Mouse (Mus musculus) T-helper 2 cell (primary cell): Measurements from ENCODE around the gene Lepr.

Source experiments
- in situ Hi-C: fragments of 300-600 bp; cut with MboI, MseI; formaldehyde crosslinking; loops from one replicate; pipeline ENCODE4 v1.15.1; 2025; ENCODE audit warnings: high pct_unique_total_duplicates

The Lepr gene

GRCm38 (mm10) chr4:101717367-101718121 is at the start of gene Lepr:
Lepr (plus strand) TSS chr4:101717404.
- in situ Hi-C loops = no loop called here

GRCm38 (mm10) chr4:101669161-101669560 is 48.0 kb upstream of the Lepr start:
- in situ Hi-C loops = loop anchor here (25.0 kb wide), 1 partner anchor 318 kb away; the partner anchor contains the start of genes Gm12789 and Gm12790

GRCm38 (mm10) chr4:101669811-101670210 is 47.4 kb upstream of the Lepr start:
- in situ Hi-C loops = loop anchor here (25.0 kb wide), 1 partner anchor 317 kb away; the partner anchor contains the start of genes Gm12789 and Gm12790

GRCm38 (mm10) chr4:101674790-101675189 is 42.4 kb upstream of the Lepr start:
- in situ Hi-C loops = loop anchor here (25.0 kb wide), 1 partner anchor 313 kb away; the partner anchor contains the start of genes Gm12789 and Gm12790

DNA sequence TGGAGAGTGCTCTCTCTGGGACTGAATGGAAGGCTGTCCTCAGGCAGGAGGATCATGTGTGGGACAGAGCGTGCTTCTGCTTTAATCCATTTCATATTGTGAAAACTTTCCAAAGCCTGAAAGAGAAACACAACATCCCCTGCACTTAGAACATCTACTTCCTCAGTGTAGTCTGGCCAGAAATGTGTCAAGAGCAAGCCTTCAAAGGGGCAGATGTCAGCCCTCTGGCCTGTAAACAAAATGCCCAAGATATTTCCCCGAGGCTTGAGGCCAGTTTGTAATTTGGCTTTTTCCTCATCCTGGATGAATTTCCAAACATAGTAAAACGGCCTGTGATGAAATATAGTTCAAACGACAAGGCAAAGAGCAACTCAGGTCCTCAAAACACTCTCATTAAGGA is 41.5 kb upstream of the Lepr start:
- in situ Hi-C loops = no loop called here

- in situ Hi-C loops = no loop called here
Observed at GRCm38 (mm10) chr4:101682620-101683019, 34.6 kb upstream of the Lepr start.

DNA sequence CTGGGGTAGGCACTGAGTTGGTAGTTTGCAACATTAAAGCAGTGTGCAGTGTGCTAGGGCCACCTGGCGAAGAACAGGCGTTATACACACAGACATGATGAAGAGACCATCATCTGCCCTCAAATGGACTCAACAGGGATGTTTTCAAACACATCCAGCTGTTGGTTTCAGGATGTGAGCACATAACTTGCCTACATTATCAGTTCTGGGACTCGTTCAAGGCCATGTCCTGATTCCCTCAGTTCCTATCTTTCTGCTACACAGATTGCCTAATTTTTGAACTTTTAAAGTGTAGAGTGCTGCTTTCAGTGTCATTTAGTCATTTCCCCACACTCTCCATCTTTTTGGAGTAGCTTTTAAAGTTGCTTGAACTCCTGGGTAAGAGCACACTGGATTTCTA is 34.1 kb upstream of the Lepr start:
- in situ Hi-C loops = no loop called here

DNA sequence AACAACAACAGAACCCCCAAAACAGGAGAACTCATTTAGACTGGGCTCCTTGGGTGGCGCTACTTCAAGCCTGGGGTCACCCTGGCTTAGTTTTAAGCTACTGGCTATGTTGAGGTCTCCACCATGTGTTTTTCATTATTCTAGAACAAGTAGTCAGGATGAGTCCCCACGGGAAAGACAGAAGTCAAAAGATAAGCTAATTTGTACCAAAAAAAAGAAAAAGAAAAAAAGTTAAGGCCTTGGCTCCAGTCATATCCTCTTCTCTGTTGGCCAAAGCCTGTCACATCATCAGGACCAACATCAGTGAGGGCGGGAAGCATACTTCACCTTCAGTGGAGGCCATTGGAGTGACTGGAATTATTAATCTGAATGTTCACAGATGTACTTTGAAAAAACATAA is 32.4 kb upstream of the Lepr start:
- in situ Hi-C loops = no loop called here

GRCm38 (mm10) chr4:101686227-101686810 is 30.9 kb upstream of the Lepr start:
- in situ Hi-C loops = no loop called here

DNA sequence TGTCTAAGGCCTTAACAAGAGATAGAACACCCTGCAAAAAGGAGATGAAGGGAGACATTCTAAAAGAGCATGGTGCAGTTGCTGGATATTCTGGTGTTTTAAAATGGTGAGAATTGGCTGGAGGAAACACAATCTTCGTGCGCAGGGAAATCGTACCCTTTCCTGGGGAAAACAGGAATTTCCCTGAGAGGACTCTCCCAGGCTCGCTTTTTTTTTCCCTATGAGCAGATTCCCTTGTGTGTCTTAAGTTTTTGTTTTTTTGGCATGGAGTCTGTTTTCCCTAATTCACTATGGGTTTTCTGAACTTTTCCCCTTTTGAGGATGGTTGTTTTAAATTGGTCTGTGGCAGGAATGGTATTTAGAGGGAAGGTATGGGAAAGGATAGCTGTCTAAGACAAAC is 28.0 kb upstream of the Lepr start:
- in situ Hi-C loops = no loop called here

DNA sequence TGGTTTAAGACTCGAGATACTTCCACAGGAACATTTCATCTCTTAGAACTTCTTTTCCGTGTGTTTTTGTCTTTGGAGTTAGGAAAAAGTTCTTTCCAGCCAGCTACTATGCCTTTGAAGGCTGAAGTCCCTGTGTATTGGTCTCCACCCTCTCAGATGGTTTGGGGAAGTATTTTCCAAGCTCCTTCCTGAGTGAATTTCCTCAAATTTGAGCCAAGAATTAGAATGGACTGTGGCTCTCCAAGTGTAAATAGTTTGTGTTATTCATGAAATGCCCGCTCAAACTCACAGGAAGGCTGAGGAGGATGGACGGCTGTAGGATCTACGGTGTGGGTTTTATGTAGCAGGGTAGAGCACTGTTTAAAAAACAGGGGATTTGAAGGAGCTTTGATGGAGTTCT is 27.6 kb upstream of the Lepr start:
- in situ Hi-C loops = no loop called here

DNA sequence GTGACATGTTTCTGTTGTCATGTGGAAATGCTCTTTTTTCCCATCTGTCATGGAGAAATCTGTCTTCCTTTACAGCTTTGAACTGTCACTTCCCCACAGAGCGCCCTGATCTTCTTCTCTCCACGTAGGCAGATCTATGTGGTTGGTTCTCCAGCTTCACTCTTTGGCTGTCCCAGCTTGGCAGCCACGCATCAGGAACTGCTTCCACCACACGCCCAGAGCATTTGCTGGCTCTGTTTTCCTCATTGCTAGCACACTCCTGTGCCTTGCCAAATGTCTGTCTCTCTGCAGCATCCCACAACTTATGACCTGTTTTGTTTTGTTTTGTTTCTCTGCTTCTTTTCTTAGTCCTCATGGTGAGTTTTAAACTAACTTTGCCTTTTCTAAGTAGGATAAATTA is 24.3 kb upstream of the Lepr start:
- in situ Hi-C loops = no loop called here

DNA sequence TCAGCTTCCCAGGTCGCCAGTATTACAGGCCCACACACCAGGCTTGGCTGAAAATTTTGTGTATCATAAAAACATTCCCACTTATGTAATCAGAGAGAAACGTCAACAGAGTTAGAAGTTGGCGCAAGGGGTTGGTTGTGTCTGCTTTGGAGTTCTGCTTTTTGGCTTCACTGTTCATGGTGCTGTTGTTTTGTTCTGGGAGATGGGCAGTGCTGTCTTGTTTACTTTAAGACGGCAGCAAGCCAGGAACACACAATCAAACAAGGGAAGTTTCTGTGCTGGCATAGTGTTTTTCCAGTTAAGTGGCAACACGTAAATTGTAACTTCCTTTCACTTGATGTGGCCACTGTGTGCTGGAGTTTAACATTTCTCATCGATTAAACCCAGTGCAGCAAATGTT is 22.7 kb upstream of the Lepr start:
- in situ Hi-C loops = no loop called here

DNA sequence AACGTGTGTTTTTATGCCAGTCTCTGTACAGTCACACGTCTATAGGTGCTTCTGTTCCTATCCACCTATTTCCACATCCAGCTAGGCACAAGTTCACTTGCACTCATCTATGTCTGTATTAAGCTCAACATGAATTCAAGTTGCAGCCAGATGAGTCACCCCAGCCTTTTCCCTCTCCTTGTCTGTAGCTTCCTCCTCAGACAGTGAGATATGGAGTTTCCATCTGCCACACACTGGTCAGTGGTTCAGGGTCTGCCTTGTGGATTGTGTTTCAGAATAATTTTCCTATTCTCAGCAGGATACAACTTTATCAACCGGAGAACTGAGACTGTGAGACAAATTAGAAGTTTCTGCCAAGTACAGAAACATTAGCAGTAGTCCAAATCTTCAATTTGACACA is 20.0 kb upstream of the Lepr start:
- in situ Hi-C loops = no loop called here

DNA sequence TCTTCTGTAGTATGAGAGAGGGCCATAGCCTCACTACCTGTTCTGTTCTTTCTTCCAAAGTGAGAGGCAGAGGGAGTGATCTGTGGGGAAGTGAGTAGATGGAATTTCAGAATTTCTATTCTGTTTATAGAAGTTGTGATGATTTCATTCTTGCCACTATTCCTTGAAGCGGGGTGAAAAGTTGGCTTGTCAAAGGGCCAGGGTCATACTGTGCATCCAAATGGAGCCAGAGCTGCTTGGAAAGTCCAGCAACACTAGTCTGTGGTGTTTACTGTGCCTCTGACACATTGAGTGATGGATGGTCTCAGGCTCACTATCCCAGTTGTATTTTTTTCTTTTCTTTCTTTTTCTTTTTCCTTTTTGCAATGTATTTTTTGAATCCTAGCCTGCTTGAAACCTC is 17.8 kb upstream of the Lepr start:
- in situ Hi-C loops = no loop called here

DNA sequence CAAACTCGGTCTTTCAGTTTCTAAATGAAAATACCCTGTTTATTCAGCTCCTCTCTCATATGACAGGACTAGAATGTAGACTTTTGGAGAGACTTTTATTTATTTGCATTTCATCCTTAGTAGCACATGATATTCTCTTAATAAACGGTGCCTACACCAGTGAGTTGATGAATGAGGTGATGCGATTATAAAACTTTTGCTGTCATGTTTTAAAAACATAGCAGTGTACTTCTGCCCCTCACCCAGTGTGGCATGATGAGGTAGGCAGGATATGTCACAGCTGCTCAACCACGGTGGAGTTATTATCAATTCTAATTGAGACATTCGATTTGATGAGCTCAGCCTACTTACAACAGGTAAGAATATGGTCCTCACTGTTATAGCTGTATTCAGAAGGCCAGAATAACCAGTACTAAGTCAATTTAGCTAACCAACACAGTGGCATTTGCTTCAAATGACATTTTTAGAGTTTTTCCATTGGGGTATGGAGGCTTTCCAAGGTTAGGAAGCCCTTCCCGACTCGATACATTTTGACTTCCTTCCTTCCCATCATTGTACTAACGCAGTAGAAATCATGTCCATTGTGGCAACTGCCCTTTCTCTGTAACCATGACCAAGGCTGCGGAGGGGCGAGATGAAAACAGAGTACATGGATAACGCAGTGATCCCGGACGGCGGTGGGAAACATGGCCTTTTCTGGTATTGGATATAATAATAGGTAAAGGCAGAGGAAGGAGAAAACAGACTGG is 16.1 kb upstream of the Lepr start:
- in situ Hi-C loops = no loop called here

DNA sequence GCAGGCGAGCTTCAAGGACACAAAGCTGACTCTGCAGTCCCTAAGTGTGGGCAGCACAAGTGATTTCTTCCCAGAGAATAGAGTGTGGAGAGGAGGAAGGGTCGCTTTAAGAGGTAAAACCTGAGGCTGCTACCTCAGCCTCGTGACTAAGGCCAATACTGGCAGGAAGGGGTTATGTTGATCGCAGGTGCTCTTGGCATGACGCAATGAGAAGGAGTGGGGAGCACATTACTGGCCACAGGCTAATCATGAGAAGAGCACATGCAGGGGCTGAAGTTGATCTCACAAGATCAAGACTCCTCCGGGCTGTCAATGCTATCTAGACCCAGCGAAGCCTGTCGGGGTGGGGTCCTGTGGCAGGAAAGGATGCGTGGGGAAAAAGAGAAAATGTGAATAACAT is 11.9 kb upstream of the Lepr start:
- in situ Hi-C loops = no loop called here

GRCm38 (mm10) chr4:101707234-101707633 is 10.0 kb upstream of the Lepr start:
- in situ Hi-C loops = no loop called here

DNA sequence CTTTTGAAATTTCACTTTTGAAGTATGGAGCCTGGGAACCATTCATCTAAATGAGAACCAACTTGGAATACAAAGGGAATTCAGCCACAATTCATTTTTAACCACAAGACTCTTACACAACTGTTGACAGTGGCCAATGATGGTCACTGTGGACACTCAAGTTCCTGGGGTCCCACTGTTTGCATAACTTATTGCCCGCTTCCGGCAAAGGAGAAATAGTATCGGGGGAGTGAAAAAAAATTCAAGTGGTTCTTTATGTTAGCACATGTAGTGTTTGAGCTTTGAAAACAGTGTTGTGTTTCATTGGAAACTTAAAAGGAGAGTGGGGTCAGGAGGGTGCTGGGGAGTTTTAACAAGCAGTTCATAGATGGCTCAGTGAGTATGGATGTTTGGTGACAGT is 9.3 kb upstream of the Lepr start:
- in situ Hi-C loops = no loop called here

- in situ Hi-C loops = no loop called here
Observed at GRCm38 (mm10) chr4:101710361-101710760, 6.8 kb upstream of the Lepr start.

- in situ Hi-C loops = no loop called here
Observed at GRCm38 (mm10) chr4:101711100-101711499, 6.1 kb upstream of the Lepr start.

DNA sequence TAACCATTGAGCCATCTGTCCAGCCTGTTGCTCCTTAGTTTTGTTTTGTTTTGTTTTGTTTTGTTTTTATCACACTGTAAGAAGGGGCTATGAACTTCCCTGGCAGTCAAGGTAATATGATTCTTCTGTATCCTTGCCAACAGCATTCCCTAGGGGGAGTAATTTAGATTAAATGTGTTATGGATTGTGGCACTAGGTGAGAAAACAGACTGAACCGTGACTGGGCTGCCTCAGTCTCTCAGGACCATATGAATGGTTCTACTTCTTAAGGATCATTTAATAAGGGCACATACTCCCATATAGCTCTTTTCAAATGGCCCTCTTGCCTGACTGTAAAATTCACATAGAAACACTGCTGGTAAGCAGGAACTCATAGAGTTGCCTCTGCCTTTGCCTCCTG is 4.6 kb upstream of the Lepr start:
- in situ Hi-C loops = no loop called here

- in situ Hi-C loops = no loop called here
Observed at GRCm38 (mm10) chr4:101715302-101715701, 1.9 kb upstream of the Lepr start.
